Mouse (Mus musculus) splenic B cell, adult 2 months (primary cell): ENCODE measurements around the gene Rhd.
A peak's percentile ranks its signal among the peaks of the same experiment; 100 is the strongest.

Source experiments
- DNase-seq: peaks from one replicate; pipeline ENCODE4 v3.0.0-alpha.2; 2011; ENCODE audit warnings: low read depth, low spot score
- H3K27me3 ChIP-seq: 2 replicates; pipeline ENCODE4 v1.6.1; 2012; ENCODE audit warnings: mild to moderate bottlenecking, low read length, moderate library complexity, mixed read lengths; ENCODE audit not compliant: control insufficient read depth, poor library complexity, insufficient read depth, severe bottlenecking
- H3K36me3 ChIP-seq: 2 replicates; pipeline ENCODE4 v1.6.1; 2012; ENCODE audit warnings: mild to moderate bottlenecking, low read length, moderate library complexity, mixed read lengths; ENCODE audit not compliant: control insufficient read depth, poor library complexity, insufficient read depth, severe bottlenecking

The Rhd gene

DNA sequence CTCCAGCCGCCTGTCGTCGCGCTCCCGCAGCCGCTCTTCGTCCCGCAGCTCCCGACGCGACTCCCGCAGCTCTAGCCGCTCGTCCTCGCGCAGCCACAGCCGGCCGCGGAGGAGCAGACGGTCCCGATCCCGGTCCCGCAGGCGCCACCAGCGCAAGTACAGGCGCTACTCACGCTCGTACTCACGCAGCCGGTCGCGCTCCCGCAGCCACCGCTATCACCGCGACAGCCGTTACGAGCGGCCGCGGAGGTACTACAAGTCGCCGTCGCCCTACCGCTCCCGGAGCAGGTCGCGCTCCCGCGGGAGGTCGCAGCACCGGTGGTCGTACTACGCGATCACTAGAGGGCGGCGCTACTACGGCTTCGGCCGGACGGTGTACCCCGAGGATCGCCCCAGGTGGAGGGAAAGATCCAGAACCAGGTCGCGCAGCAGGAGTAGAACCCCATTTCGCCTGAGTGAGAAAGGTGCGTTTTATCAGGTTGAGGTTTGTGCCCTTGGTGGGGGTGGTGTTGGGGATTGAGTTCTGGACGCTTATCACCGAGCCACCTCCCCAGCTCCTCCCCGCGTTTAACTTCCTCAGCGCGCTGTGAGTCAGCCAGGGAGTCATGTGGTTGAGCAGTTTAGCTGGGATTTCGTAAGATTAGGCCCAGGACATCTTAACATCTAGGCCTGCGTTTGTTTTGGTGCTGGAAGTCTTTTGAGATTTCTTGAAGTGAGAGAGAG is 59.8 kb downstream of the Rhd start:
- Histone ChIP-seq H3K27me3 (no peaks in the 10 kb centered on the region), H3K36me3 (peaks cover 19% of the 10 kb centered on the region)
- peak; percentile 79 for DNase-seq

DNA sequence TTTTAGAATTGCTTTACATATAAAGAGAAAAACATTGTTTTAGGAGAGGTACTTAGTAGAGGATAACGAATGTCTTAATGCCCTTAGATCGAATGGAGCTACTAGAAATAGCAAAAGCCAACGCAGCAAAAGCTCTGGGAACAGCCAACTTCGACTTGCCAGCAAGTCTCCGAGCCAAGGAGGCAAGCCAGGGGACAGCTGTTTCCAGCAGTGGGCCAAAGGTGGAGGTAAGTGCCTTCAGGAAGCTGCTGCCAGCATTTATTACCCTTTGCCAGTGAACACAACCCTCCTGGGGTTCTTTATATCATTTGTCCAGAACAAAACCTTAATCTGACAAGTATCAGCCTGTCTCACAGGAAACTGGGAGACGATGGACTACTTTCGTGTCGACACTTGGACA is 60.9 kb downstream of the Rhd start:
- no peak for DNase-seq
- H3K27me3 ChIP-seq = no peaks in the 10 kb centered on the region
- peaks cover 19% of the 10 kb centered on the region for H3K36me3 ChIP-seq

DNA sequence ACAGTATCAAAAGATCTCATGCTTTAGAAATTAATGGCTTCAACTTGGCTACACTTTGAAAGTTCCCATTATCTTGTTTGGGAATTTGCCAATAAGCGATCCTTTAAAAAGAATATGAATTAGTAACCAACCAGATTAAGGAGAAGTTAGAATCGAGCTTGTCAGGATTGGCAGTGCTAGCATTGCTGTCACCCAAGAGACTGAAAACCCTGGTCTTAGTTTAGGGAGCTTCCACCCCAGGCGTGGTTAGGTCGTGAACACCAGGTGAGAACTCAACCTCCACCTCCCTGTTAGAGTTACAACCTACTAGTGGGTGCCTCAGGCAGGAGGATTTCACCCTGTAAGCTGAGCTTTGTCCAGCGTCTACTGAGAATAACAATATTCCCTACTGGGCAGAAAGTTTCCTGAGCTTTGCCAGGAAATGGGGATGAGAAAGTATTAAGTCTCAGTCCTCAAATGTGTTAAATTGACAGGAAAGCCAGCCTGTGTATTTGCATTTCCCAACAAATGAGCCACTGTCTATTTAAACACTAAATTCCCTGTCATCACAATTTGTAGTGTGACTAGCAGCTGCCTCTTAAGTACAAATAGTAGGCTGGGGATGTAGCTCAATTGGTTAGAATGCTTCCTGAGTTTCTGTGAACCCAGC is 63.6 kb downstream of the Rhd start:
- Histone ChIP-seq H3K36me3 (peaks cover 19% of the 10 kb centered on the region), H3K27me3 (no peaks in the 10 kb centered on the region)
- DNase-seq = no peak

DNA sequence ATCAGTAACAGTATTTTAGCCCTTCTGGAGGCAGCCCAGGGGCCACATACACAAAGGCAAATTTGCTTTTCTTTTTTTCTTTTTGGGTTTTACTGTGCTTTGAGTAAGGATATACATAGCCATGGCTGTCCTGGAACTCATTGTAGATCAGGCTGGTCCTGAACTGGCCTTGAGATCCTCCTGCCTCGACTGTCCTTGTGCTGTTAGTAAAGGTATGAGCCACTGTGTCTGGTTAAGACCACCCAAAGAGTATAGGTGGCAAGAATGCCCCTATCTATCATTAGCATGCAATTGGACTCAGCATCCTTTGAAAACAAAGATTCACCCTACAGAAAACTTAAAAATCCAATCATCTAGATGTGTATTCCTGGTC is 64.1 kb downstream of the Rhd start:
- no peaks in the 10 kb centered on the region for H3K27me3 ChIP-seq
- H3K36me3 ChIP-seq = peaks cover 19% of the 10 kb centered on the region
- no peak for DNase-seq

DNA sequence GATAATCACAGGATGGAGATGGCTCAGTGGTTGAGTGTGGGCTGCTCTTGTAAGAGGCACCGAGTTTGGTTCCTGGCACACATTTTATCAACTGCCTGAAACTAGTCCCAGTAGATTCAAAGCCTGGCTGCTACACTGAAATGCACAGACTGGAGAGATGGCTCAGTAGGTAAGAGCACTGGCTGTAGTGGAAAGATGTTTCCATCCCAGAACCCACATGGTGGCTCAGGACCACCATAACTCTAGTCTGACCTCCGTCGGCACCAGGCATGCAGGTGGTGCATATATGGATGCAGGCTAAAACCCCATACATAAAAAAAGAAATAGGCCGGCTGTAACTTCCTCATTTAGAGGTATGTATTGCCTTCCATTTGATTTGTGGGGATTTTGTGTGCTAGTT is 65.2 kb downstream of the Rhd start:
- Histone ChIP-seq H3K36me3 (peaks cover 15% of the 10 kb centered on the region), H3K27me3 (no peaks in the 10 kb centered on the region)
- DNase-seq = peak; percentile 73

DNA sequence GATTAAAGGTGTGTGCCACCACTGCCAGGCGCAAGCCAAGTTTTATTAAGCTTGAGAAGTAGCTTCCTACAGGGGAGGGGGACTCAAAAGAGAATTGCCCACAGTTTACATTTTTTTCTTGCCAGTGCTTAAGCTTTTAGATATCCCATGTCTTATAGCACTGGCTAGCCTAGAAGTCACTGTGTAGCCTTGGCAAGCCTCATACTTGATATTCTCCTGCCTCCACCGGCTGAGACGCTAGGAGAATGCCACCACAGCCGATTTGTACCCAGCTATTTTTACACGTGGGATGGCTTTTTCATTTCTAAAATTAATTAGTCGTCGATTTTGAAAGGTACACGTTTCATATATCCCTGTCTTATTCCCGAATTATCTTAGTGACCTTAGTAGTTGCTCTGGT is 65.9 kb downstream of the Rhd start:
- no peaks in the 10 kb centered on the region for H3K27me3 ChIP-seq
- peaks cover 16% of the 10 kb centered on the region for H3K36me3 ChIP-seq
- DNase-seq = no peak

DNA sequence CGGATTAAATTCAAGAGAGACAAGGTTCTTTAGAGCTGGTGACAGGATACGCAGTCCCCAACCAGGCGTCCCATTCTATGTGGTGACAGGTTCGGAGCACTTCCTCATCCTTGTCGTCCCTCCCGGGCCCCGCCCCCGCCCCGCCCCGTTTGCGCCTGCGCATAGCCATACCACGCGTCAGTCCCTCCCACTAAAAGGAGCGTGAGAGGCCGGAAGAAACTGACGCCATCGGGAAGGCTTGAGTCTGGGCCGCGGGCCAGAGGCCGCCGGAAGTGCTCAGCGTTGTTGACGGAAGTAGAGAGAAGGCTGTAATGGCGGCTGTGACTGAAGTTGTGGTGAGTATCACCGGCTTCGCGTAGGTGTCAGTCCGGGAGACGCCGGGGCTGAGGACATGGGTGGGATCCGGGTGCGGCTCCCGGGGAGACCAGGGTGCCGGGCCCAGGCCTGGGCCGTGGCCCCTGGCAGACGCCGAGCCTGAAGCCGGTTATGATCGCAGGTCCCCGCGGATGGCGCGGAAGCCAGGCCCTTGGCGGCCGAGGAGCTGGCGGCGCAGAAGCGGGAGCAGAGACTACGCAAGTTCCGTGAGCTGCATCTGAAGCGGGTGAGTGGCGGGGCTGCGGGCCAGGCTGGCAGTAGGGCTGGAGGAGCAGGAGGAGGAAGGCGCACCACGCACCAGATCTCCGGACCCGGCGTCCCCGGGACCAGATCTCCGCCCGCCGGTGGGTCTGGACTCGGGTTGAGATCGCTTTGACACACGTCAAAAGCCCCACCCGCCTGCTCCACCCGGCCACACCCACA is 66.5 kb downstream of the Rhd start, which contains the start of gene Syf2:
Gene Syf2 (plus strand): TSS at position 215 of the 798 bp plus-strand sequence.
- H3K27me3 ChIP-seq = no peaks in the 10 kb centered on the region
- peaks cover 12% of the 10 kb centered on the region for H3K36me3 ChIP-seq
- peak; percentile 98 for DNase-seq

DNA sequence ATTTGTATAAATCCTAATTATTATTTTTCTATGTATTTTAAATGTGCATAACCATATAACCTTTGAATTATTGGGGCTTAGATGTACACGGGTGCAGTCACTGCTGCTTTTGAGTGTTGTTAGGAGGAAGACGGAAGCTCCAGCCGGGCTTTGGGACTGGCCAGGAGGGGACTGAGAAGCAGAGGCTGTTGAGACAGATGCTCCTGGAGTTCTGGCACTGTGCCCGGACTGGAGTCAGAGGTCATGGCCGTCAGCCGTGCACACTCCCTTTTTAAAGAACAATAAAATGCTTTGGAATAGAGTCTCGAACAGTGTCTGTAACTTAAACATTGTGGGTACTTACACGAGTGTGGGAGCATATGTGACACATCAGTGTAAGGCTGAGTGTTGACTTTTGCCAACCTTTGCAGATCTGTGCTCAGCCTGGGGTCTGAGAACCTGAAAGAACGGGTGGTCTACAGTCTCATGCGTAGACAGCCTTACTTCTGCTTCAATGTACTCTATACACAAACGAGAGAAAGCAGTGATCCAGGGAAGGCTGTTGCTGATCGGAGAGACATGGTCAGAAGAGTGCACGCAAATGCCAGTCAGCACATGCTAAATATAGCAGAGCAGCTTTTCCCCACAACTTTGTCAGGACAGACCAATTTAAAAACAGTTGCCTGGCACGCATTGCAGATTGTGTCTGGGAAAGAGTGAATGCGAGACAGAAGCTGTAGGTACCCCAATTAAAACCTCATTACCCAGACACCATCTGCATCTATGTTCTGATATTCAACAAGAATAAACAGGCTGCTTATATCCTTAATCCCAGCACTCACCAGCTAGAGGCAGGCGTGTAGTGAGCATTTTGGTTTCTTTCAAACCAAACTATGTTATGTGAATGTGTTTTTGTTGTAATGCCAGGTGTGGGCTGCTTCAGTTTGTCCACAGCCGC is 73.2 kb downstream of the Rhd start:
- H3K36me3 ChIP-seq = peaks cover 12% of the 10 kb centered on the region
- H3K27me3 ChIP-seq = no peaks in the 10 kb centered on the region
- no peak for DNase-seq

DNA sequence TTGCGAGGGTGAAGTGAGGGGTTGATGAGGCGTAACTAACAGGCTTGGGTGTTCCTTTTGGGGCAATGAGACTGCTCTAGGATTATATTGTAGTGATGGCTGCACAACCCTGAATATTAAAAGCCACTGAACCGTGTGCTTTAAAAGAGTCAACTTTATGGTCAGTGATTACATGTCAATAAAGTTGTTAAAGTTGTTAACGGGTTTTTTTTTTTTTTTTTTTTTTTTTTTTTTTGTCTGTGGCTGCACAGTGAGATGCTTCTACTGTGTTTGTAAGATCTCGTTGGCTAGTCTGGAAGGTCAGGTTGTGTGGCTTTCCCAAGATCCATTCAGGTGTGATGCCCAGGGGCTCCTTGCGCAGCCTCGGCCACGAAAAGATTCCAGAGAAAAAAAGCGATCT is 75.6 kb downstream of the Rhd start:
- no peak for DNase-seq
- Histone ChIP-seq H3K27me3 (no peaks in the 10 kb centered on the region), H3K36me3 (peaks cover 10% of the 10 kb centered on the region)

DNA sequence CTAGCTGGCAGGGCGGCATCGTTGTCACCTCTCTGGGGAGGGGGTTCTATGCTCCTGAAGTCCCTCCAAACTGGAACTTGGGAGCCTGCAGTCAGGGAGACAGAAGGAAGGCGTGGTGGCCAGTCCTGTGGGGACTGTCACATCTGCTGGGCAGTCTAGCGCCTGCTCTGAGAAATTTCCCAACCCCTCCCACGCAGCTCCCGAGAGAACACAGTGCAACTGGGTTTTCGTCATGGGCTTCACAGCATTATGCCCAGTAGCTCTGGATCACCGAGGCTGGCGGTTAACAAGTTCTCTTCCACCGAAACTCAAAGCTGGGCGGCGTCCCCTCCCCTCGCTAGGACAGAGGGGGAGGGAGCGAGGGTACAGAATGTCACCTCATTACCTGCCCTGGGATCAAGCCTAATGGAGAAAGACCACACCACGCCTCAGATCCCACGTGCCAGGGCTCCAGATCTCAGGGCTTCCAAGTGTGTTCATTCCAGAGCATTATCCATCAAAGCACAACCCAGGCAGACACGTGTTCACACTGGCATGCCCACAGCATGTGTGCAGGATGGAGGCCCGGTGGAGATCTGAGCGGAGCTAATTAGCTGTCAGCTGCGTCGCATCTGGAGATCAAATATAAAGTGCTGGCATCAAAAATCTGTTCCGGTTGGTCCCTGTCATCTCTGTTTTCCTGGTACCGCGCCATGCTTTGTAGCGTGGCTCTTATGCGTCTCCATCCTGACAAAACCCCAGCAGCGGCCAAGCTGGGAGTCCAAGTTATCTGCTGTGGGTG is 79.6 kb downstream of the Rhd start:
- Histone ChIP-seq H3K27me3 (no peaks in the 10 kb centered on the region), H3K36me3 (no peaks in the 10 kb centered on the region)
- DNase-seq = no peak
